Mouse (Mus musculus) bone marrow macrophage, adult 2 months (primary cell): ENCODE data around the gene Hoxb2.

Experiments used
- CTCF ChIP-seq: IDR thresholded peaks from 2 replicates; pipeline ENCODE4 v1.5.1; 2012; ENCODE audit warnings: low read depth, mild to moderate bottlenecking, low read length, moderate library complexity
- POLR2A ChIP-seq: IDR thresholded peaks from 2 replicates; pipeline ENCODE4 v1.6.1; 2012; ENCODE audit warnings: mild to moderate bottlenecking, low read depth, low read length, borderline replicate concordance

DNA sequence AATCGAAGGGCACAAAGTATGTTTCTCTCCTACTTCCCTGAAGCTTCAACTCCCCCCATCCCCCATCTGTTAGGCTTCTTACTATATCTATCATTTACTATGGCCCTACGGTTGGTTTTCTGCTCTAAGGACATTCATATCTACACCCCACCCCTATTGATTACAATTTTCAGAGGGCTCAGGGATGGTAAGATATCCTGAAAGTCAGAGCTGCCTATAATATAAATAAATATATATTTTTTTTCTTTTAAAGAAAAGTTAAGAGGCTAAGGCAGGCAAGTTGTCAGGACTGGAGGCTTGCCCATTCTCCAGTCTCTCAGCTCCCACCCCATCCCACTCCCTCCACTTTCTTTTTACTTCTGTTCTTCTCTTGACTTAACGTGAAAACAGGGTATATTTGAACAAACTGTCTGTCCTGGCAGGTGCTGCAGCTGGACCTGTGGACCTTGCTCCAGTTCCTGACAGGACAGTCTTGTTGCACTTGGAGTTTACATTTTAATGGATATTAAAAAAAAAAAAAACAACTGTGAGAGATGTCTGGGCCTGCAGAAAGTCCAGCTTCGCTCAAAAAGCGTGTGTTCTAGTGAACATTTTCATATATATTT is 3.3 kb upstream of the Hoxb2 start:
- TF ChIP-seq CTCF (no peak), POLR2A (no peak)
